Mouse (Mus musculus): ENCODE measurements around the gene Cd101.

Cd101 gene

GRCm38 (mm10) chr3:101029339-101029738, at the start of gene Cd101:
TSS of gene Cd101 (minus strand) at chr3:101029556.
- no peak for DNase-seq (ENCODE audit: low read depth, low spot score)

GRCm38 (mm10) chr3:101078344-101078743, 49.0 kb upstream of the Cd101 start:
- DNase-seq (ENCODE audit: low read depth, low spot score), result no peak

DNA sequence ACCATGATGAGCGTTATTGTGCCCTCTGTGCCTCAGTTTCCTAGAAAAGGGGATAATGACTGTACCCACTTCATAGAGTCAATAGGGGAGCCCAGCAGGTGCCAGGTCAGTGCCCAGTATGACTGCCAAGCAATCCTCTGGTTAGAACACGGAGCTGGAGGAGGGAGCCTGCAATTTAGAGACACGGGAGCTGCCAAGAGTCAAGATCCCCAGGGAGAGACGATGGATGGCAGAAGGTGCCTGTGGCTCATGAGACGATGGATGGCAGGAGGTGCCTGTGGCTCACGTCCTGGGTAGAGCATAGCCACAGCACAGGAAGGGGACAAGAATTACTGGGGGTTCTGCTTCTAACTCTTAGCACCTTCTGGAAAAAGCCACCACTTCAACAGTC, 48.3 kb upstream of the Cd101 start:
- DNase-seq (ENCODE audit: low read depth, low spot score), result no peak

DNA sequence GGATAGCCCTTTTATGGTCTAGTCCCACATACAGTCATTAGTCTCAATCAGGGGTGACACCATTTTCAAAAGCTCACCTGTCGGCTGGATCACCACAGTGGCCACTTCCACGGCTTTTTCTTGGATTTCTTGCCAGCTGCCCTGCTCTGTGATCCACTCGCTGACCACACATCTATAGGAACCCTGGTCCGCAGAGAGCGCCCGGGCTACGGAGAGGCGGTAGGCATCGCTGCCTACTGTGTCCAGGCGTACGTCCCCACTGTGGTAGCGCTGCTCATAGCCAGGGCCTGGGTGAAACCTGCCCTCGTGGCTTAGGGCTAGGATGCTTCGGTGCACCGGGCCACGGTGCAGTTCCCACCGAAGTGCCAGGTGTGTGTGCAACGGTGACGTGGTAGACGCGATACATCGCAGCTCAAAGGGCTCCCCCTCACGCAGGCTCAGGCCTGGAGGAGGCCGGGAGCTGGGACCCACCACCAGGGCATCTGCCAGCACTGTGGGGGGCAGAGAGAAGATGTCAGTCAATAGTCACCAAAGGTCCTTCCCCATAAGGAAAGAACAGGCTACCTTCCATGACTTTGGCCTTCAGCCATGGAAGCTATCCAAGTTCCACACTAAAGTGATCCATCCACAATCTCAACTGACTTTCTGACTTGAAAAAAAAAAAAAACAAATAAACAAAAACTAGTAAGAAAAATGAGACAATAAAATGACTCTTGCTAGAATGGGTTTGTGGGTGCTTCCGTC, 47.8 kb upstream of the Cd101 start:
- no peak for DNase-seq (ENCODE audit: low read depth, low spot score)

DNA sequence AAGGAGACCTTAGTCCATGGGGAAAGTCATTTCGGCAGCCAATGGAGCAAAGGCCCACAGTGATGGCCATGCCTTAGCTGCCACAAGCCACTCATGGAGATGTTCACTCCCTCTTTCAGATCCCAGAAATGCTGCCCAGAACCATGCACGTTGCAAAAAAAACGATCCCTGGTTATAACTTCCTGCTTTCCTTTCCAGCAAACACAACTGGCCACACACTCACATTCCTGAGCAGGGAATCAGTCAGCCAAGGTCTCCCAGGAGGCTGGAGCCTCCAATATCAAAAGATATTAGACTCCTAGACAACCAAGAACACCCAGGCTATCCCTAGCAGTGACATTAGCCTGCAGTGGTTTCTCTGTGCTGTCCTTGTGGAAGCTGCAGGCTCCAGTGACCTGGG, 46.5 kb upstream of the Cd101 start:
- no peak for DNase-seq (ENCODE audit: low read depth, low spot score)

GRCm38 (mm10) chr3:101073384-101073783, 44.0 kb upstream of the Cd101 start:
- DNase-seq (ENCODE audit: low read depth, low spot score), result no peak

DNA sequence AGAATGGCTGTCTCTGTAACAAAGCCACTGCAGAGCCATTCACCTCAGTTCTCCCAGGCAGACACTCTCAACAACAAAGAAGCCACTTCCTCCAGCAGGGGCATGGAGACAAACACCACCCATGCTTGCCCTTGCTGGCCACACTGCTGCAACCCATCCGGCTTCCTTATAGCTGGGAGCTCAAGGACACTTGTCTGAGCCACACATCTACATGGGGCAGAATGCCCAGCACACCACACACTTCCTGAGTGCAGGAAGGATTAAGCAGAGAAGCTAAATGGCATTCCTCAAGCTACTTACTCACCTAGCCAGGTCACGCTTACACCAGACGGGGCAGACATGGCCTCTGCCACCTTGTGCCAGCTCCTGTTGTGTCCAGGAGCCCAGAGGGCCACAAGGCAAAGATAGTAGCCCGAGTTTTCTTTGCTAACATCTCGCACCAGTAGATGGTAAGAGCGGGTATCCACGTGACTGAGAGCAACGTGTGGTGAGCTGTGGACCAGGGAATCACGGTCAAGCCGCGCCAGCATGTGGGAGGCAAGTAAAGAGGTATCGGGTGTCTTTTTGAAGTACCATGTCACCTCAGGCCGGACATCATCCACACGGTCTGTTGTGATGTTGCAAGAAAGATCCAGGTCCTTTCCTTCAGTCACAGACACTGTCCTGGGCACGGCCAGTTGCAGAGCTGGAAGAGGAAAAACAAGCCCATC, 43.3 kb upstream of the Cd101 start:
- DNase-seq (ENCODE audit: low read depth, low spot score), result no peak

DNA sequence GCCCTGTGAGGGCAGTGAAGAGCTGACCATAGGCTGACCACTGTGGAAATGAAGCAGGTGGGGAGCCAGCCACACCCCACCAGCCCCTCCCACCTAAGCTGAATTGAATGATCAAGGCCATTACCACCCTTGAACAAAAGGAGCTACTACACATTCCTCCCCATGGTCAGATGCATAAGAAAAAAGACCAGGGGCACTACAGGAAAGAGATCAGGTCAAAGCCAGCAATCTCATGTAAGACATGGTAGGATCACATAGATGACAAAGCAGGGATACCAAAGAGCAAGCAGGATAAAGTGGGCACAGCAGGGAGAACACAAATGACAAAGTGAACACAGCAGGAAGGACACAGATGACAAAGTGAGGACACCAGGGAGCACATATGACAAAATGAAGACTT, 42.2 kb upstream of the Cd101 start:
- no peak for DNase-seq (ENCODE audit: low read depth, low spot score)

DNA sequence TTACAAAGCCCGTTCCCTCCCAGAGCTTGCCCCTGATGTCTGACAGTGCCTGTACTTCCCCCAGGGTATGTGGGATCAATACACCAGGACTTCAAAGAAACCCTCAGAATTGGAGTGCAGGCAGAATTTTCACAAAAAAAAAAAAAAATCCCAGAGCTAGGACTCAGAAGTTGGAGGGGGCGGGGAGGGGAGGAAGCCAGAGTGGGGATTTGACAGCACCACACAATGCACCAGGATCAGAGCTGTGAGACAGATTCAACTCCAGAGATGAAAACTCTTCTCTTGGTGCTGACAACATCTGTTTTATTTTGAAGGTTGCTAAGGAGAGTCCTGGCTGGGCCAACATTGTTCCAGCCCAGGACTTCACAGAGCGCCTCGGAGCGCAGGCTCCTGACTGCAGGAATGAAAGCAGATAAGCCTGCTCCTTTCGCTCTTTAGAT, 41.5 kb upstream of the Cd101 start:
- no peak for DNase-seq (ENCODE audit: low read depth, low spot score)

DNA sequence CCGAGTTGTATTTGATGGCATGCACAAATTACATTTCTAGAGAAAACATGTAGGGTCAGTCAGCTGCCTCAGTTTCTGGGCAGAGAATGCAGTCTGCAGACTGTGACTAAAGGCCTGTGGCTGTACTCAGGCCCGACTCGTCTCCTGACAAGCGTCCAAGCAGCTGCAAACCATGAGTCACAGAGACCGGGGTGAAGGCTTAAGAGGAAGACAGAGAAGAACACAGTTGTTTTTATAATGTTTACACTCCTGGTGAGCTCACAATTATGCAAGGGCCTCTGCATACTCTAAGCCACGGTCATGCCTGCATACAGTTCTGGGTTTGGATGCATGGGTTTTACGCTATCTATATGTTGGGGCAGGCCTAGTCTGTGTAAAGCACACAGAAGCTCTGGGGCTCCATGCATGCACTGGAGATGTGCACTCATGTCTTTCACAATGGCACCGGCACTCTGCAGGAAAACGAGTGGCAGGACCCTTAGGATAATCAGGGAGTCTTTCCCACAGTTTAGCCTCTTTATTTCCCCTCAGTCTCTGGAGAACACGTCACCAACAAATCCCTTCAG, 41.0 kb upstream of the Cd101 start:
- no peak for DNase-seq (ENCODE audit: low read depth, low spot score)

DNA sequence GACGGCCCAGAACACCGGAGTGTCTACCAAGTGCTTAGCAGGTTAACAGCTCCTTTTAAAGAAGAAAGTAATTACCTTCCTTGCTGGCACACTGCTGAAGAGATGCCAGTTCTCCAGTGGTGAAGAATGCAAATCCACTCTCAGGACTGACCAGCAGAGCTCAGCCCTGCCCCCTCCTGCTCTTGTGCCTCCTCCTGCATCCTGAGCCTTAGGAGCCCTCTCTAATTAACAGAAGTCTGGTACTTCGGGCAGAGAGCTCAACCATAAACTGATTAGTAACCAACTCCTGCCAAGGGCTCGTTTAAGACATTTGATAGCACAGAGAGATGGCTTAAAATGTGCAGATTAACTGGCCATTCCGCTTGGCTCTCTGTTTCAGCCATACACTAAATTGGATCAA, 39.3 kb upstream of the Cd101 start:
- DNase-seq (ENCODE audit: low read depth, low spot score), result no peak

GRCm38 (mm10) chr3:101066175-101066574, 36.8 kb upstream of the Cd101 start:
- DNase-seq (ENCODE audit: low read depth, low spot score), result no peak

DNA sequence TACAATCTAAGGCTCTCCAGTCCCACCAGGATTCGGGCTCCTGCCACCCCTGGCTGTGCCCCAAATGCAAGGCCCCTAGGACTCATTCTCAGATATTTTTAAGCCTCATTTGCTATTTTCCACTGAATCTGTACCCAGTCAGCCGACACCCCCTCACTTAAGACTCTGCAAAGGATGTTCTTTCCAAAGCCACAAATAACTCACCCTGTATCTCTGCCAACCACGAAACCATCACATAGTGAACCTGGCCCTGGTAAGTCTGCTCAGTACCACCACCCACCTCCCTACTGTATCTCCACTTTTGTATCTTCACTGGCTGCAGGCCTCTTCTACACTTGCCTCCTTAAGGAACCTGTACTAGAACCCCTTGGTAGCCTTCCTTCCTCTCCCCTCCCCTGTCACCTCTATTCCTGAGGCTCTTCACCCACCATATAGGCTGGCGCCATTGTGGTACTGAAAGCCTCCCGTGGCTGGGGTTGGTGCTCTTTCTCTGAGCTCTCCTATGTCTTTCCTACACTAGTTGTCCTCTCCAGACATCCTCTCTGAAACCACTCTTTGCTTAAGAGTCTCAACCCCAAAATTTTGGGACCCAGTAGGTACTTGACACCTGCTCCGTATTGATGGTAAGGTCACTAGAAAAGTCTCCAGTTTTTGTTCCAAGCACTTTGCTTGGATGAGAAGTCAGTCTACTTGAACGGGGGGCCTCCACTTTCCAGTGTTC, 32.7 kb upstream of the Cd101 start:
- no peak for DNase-seq (ENCODE audit: low read depth, low spot score)

GRCm38 (mm10) chr3:101059214-101059613, 29.9 kb upstream of the Cd101 start:
- no peak for DNase-seq (ENCODE audit: low read depth, low spot score)

DNA sequence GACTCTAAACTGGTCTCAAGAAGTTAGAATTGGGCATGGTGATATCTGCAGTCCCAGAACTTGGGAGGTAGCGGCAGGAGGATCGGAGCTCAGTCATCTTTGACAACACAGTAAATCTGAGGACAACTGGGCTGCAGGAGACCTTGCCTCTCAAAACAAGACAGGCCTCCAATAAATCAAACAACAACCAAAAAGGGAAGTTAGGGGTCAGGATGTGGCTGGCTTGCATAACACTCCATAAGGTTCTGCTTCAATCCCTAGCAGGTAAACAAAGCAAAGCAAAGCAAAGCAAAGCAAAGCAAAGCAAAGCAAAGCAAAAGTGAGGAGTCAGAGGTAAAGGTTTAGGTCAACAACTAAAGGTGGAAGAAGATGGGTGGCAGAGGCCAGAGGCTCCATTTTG, 28.8 kb upstream of the Cd101 start:
- DNase-seq (ENCODE audit: low read depth, low spot score), result no peak

DNA sequence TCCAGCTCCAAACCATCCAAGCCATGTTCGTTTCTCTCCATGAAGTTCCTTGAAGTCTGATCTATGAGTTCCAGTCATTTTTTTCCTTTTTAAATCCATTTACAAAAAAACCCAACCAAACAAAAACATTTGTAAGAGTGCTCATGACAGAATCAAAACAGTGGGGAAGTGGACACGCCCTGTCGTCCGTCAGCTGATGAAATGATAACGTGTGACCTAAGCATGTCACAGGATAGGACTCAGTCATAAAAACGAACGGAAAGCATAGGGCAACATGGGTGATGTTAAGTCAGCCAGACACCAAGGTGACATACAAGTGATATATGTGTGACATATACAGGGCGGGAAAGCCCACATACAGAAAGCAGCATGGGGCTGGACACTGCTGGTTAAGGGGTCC, 25.9 kb upstream of the Cd101 start:
- no peak for DNase-seq (ENCODE audit: low read depth, low spot score)

DNA sequence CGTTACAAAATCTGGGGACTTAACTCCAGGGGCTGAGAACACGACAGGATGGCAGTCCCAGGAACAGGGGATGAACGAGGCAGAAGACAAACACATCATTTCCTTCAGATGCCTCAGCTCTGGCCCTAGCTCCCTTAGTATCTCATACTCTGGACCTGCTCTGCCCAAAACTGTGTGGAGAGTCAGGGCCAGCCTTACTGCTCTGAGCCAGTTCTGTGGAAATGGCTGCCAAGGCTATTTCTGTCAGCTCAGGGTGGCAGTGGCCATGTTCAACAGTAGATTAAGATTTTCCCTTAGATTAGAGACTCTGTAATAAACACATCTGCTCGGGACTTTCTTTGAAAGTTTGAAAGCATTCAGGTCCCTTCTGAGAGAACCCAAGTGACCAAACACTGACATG, 22.2 kb upstream of the Cd101 start:
- no peak for DNase-seq (ENCODE audit: low read depth, low spot score)

DNA sequence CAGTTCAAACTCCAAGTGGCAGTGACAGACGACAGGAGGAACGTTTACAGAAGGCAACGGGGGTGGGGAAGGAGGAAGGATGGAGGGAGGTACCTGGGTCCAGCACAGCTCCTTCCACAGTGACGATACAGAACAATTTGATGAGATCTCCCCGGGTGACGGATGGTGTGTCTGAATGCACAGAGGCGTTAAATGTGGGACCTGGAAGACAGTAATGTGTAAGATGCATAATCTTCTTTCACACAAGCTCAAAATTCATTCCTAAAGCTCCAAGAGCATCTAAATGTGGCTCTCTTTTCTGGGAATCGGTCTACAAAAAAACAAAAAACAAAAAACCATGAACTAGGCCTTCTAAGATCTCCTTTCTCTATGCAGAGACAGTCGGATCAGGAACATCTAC, 20.6 kb upstream of the Cd101 start:
- no peak for DNase-seq (ENCODE audit: low read depth, low spot score)

DNA sequence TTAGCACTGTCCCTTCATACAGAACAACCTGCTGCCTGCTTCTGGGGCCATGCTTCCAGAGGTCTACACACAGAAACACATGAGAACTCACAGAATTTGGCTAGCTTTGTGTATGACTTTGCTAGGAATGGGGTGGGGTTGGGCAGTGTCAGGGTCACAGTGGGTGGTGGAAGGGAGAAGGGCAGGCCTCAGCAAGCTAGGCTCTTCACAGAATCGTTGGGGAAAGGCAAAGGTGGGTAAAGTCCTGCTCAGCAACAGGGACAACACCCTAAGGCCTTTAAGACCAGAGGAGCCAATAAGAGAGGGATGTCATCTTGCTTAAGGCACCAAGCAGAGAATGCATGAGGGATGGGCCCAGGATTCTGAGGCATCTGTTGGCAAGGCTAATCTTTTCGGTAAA, 19.4 kb upstream of the Cd101 start:
- DNase-seq (ENCODE audit: low read depth, low spot score), result no peak

DNA sequence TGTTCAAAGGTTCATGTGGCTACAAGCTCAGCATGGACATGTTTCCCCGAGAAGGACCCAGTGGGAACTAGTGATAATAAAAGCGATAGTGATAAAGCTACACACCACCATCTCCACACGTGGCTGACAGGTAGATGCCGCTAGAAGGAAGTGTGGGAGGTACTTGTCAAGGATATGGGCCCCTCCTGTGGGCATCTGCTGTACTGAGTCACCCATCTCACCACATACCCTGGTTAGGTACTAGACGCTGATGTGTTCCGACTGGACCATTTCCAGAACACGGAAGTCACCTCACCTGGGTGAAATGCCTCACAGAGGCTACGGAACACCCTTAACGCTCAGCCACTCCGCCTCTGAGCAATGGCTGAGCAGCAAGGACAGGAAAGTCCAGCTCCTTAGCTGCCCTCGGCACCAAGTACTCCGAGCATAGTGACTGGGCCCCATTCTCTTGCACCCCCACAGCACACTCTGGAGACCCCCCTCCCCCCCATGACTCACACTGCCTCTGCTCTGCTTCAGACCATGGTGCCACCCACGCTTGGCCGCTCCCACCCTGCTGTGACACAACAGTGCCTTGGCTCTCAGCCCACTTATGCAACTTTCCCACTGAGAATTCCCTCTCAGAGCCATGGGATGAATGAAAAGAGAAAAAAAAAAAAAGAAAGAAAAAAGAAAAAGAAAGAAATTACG, 18.4 kb upstream of the Cd101 start:
- no peak for DNase-seq (ENCODE audit: low read depth, low spot score)

- DNase-seq (ENCODE audit: low read depth, low spot score), result no peak
These were observed 16.1 kb upstream of the Cd101 start for GRCm38 (mm10) chr3:101045431-101045830.

DNA sequence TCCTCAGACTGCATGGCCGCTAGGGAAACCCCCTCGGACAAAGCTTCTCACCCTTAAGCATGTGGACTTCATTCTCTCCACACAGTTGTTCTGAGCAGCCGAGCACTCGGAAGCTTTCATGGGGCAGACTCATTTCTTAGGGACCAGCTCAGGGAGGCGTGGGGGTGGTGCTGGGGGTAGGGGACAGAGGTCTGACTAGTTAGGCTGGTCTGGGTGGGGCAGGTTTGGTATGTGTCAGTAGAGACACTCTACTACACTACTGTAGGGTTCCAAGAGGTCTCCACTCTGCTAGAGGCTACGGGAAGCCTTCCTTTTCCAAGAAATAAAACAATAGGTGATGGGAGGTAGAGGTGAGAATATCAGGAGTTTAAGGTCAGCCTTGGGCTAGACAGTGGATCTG, 15.3 kb upstream of the Cd101 start:
- no peak for DNase-seq (ENCODE audit: low read depth, low spot score)

Data from WW6 (cell line).